Mouse (Mus musculus) kidney, adult 9 months (tissue): Measurements from ENCODE around the gene C2.
"Not testable (repeated sequence)": the region's sequence is repeated elsewhere in the genome, so short reads cannot be mapped to it uniquely, and the experiment has no call there.

Source experiments
- DNase-seq: peaks from one replicate; pipeline ENCODE4 v3.0.0; 2022

The C2 gene

DNA sequence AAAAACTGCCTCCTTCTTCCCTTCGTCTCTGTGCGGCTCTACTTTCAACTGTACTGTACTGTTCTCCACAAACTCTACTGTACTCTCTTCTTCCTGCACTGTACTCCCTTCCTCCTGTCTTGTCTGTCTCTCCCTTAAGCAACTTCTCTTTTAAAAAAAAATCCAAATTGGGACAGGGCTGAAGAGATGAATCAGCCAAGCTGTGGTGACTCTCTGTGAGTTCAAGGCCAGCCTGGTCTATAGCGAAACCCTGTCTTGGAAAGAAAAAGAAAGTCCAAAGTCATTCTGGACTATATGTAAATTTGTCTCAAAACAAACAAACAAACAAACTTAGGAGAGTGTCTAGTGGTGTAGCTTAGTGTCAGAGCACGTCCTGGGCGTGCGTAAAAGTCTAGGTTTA is 23.7 kb downstream of the C2 start:
- DNase-seq, result no peak

DNA sequence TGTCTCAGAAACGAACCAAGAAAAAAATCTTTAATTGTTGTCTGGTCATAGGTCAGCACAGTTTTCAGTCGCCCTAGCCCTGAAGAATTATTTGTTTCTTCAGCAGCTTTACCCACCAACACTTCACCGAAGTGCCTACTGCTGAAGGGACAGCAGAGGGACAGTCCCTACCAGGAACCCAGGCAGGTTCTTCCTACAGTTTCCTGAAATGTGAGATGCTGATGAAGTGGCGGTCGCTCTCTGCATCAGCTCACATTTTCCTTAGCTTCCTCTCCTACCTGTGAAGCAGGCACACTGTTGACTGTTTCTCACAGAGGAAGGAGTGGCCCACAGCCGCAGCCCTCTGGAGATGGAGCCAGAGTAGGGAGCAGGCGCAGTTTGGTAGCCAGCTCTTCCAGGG is 32.1 kb downstream of the C2 start:
- DNase-seq, result no peak

DNA sequence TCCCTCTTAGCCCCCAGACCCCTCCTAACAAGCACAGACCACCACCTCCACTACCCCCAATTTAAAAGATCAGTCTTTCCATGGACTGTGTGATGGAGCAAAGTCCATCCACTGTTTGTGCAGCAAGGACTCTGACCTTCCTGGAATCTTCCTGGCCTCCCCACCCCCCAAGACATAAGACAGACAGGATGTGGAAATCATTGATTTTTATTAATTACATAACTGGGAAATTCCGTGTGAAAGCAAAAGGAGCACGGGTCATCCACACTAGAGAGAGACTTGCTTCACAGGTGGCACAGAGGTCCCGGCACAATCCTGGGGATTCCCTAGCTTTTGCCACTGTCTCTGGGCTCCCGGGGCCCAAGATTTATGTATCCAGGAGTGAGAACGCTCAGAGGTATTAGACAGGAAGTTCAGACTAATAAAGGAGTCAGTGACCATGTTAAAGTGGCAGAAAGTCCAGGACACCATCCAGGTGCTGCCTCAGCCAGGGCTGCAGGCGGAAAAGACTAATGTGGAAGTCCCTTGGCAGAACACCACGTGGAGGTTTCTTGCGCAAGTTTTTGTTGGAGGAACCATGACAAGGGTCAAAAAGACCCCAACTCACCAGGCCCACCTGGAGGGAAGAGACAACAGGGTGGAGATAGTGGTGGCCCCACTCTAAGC is 35.5 kb downstream of the C2 start, which contains the start of gene Cfb:
Cfb (minus strand) TSS at position 103 of the 666 bp plus-strand sequence.
- DNase-seq, result peak; percentile 93

DNA sequence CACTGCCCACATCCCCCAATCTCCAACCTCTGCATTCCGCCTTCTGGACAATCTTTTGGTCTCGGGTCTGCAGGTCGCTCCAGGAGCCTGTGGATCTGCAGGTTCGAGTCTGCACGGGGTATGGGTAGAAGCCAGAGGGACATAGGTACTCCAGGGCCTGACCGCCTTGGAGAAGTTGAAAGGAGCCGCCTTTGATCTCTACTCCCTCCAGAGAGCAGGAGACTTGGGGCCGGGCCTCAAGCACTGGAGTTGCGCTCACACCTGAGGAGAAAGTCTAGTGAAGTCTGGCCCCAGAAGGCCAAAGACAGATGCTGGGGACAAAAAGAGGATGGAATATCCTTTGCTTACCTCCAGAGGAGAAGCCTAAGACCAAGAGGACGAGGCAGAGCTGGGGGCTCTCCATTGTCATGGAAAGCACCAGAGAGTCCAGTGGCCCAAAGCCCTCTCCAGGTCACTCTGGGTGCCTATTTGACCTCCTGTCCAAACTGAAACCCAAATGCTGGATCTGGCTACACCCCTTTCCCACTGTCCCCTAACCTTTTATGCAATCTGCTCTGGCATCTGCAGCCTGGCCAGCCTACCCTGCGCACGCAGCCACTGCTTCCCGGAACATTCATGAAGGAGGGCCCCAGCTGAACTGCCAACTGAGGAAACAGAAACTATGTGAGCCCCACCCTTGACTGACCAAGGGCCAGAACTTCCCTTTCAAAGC is 36.2 kb downstream of the C2 start:
- peak; percentile 88 for DNase-seq

DNA sequence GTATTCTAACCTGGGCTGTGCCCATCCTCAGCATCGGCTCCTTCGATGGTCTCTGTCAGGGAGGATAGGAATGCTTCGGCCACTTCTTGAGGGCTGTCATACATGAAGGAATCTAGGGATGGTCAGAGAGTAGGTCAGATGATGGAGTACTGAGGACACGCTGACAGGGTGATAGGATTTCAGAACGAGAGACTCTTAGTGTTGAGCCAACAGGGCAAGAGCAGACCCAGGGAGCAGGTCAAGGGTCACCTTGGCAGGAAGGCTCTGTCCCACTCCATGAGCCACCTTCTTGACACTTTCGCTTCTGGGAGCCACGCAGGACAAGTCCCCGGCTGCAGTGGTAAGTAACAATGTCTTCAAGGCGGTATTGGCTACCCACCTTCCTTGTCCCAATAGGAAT is 37.6 kb downstream of the C2 start:
- DNase-seq, result no peak

DNA sequence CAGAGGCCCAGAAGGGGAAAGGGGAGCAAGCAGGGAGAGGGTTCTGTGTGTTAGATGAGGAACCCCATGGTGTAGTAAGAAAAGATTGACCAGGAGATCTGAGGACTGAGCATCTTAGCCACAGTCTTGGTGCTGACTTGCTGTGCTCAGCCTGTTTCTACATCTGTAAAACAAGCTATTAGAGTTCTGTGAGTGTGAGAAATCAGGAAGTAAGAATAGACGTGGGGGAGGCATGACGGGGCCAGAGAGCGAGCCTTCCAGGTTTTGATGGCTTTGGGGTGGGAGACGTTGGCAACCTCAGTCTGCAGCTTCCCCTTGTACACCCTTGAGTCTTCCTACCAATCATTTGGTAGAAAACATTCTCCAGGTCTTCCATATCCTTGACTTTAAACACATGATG is 39.4 kb downstream of the C2 start:
- no peak for DNase-seq

DNA sequence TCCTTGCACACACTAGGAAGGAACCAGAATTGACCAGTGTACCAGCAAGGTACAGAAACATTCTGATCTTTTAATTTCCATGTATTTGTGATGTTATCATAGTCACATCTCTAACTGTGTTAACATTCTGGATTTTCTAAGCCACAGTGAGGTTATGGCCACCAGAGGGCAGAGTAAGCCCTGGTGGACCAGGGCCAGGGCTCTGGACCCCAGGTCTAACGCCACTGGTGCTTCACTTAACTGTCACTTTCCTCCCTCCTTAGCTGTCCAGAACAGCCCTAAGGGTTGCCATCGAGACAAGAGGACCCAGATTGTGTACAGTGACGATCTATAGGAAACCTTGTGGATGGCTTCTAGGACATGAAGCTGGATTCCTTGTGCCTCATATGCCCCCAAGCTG is 42.2 kb downstream of the C2 start:
- peak; percentile 62 for DNase-seq

DNA sequence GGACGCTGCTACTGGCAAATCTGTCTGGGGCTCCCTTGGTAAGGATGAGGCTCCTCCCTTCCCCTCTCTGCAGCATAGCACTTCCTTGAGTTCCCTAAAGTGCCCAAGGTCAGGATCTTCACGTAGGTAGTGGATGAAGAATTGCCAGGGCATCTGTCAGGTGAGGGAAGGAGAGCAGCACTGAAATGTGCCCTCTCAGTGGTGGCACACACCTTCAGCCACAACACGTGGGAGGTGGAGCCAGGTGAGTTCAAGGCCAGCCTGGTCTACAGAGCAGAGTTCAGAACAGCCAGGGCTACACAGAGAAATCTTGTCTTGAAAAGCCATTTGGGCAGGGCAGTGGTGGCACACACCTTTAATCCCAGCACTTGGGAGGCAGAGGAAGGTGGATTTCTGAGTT is 43.3 kb downstream of the C2 start:
- no peak for DNase-seq

DNA sequence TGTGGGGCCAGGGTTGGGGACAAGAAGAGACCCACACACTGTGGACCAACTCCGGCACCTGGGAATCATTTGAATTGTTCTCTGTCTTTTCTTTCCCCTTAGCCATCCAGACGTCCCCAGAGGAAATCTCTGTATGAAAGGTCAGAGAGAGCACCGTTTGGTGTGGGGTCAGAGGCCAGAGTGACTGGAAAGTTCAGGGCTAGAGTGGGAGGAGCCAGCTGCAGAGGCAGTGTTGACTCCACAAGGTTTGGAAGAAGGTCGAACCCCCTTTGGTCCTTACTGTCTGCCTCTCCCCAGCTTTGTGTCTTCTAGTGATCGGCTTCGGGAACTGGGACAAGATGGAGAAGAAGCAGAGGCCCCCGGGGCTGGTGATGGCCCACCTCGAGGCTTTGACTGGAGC is 44.6 kb downstream of the C2 start:
- no peak for DNase-seq

DNA sequence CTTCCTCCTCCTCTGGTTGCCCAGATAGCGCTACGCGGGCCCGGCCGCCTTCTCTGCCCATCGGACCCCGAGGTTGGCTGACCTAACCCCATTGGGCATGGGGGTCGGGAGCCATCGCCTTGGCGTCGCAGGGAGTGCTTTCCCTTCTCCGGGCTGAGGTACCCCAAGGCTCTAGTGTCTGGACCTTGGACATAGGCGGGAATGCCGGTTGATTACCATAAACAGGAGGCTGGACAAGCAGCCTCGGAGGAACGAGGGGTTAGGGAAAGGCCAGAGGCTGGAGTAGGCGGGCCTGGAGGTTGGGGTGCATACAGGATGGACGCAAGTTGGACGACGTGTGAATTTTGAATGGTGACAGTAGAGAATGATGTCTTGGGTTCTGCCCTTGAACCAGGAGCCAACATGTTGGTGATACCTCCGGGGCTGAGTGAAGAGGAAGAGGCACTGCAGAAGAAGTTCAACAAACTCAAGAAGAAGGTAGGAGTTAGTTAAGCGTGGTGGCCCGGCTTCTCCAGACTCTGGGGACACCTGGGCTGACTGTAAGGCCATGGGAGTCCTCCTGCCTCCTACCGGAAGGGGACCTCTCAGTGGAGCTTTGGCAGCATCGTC is 47.4 kb downstream of the C2 start:
- DNase-seq, result no peak

DNA sequence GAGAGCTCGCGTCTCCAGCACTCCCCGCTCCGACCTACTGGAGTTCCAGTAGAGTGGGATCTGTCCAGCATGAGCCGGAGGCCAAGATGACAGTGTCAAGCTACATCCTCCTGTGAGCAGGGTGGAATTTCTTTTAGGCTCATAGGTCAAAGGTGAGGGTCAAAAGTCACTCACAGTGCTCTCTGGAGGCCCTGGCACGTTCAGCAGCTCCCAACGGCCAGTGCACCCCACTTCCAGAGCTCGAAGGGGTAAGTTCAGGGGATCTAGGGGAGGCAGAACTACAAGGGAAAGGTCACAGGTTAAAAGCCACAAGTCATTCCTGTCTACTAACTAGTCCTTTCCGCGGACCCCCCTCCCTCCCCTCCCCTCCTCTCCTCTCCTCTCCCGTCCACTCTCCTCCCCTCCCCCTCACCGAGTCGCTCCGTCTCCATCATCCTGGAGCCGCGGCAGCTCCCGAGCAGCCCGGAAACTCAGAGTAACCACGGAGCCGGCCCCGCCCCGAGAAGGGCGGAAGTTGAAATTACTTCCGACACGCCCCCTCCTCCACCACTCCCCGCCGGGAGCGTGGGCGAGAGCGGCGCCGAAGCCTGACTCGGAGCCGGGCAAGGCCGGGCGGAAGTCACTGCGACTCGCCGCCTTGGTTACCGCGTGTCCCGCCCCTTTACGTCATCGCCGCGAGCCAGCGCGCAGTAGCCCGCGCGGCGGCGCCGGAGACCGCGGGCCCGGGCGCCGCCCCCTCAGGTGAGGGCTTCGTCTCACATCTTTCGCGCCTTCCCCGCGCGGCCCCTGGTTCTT is 48.1 kb downstream of the C2 start, which contains the start of the genes Skiv2l and Nelfe:
Skiv2l (minus strand) TSS at position 489 of the 795 bp plus-strand sequence.
Nelfe (plus strand) TSS at position 670 of the 795 bp plus-strand sequence.
- peak; percentile 98 for DNase-seq

DNA sequence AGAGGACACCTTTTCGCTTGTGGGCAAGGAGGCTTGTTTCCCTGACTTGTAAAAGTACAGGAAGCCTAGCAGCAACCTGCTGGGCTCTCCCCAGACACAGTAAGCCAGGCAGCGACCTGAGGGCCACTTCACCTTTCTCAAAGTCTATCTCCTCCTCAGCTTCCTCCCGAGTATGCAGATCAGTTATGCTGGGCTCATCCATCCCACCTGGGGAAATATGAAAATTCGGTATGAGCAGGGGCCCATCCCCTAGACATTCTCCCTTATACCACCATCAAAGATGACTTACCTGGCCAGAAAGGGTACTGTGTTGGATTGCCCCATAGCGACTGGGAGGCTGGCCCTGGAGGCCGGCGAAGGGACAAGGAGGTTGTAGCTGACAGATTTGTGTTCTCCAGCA is 50.5 kb downstream of the C2 start:
- DNase-seq, result no peak

DNA sequence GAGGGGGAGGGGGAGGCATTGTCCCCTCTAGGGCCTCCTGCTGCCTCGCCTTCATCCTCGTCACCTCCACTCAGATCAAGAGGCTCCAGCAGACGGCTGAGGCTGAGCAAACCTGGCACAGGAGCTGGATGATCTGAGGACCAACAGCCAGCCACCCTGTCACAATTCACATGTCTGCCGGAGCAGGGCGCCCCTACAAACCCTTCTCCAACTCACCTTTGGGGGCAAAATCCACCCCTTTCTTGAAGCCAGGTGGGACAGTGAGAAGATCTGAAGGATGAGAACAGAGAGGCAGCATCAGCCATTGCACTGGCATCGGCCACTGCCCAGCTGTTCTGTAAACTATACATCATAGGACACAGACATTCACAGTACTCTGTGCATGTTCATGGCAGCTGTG is 50.9 kb downstream of the C2 start:
- DNase-seq, result no peak

DNA sequence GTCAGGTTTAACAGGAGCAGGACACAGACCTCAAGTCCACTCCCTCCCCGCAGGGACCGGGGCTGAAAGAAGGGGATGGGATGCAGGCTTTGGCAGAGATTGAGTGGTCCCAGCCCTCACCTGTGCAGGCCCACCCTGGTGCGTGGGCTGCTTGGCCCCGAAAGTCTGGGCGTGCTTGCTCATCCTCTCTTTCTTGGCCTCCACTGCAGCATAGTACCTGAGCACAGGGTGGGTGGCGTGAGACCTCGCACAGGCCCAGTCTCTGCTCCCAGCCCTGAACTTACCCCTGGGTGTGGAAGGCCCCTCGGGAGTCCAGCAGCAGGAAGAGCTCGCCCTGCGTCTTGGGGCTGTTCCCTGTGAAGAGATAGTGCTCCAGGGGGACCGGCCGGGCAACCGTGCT is 53.2 kb downstream of the C2 start:
- DNase-seq, result no peak

DNA sequence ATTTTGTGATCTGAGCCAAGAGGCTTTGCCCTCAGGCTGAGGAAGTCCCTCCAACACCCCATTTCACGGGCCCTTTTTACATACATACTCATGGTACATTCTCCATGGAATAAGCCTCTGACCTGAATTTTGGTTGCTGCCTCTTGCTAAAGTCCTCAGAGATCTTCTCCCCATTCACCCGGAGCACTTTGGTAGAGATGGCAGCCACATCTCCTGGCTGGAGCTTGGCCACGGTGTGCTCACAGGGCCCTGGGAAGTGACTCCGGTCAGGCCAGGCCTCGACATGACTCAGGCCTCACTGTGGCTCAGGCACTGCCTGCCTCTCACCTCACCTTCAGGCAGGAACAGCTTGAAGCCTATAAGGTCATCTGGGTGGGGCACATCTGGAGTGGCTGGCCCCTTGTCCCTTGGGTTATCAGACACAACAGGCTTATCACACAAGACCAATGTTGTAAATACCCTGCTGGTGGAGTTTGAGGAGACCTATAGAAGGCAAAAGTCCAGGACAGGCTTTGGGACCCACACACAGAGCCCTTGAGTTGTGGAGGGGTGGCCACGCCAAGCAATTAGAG is 57.2 kb downstream of the C2 start:
- DNase-seq, result no peak

DNA sequence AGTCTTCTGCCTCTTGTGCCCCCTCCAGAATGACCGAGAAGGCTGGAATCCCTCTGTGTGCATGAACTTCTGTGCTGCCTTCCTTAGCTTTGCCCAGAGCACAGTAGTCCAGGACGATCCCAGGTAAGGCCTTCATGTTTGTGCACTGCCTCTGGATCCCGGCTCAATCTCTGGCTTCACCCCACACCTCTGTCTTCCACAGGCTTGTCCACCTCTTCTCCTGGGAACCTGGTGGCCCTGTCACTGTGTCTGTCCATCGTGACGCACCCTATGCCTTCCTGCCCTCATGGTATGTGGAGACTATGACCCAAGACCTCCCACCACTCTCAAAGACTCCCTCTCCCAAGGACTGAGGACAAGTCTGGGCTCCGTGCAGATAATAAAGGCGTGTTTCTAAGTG is 59.3 kb downstream of the C2 start:
- no peak for DNase-seq

DNA sequence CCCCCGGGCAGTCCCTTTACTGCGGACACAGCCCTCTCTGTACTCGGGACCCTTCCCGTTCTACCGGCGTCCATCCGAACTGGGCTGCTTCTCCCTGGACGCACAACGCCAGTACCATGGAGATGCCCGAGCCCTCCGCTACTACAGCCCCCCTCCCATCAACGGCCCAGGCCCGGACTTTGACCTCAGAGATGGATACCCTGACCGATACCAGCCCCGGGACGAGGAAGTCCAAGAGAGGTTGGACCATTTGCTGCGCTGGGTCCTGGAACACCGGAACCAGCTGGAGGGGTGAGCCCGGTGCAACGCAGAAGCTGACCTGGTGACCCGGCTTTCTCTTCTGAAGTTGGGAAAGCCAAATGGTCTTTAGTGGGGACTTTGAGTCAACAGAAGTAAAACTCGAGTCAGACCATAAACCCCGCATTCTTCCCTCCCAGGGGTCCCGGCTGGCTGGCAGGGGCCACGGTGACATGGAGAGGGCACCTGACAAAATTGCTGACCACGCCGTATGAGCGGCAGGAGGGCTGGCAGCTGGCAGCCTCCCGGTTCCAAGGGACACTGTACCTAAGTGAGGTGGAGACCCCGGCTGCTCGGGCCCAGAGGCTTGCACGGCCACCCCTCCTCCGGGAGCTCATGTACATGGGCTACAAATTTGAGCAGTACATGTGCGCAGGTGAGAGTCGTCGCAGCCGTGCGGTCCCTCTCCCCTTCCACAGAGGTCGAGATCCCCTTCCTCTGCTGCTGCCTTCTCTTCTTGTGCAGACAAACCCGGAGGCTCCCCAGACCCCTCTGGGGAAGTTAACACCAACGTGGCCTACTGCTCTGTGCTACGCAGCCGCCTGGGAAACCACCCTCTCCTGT is 60.4 kb downstream of the C2 start:
- DNase-seq, result no peak

DNA sequence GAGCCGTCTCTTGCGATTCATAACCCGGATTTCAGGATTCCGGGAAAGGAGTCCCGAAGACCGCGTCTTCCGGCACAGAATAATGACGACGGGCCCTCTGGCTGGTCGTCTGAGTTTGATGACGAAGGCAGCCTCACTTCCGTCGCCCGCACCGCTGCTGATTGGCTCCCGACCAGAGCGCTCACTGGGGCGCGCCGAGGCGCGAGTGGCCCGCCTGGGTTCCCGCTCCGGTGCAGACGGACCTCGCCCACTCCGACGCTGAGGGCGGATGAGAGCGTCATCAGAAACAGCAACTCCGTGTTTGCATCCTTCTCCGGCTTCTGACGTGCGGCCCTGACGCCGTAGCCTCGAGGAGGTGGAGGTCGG is 61.2 kb downstream of the C2 start, which contains the start of the genes Stk19 and Dxo:
Stk19 (minus strand) TSS at position 90 of the 366 bp plus-strand sequence.
Dxo (plus strand) TSS at position 164 of the 366 bp plus-strand sequence.
- DNase-seq, result peak; percentile 96

DNA sequence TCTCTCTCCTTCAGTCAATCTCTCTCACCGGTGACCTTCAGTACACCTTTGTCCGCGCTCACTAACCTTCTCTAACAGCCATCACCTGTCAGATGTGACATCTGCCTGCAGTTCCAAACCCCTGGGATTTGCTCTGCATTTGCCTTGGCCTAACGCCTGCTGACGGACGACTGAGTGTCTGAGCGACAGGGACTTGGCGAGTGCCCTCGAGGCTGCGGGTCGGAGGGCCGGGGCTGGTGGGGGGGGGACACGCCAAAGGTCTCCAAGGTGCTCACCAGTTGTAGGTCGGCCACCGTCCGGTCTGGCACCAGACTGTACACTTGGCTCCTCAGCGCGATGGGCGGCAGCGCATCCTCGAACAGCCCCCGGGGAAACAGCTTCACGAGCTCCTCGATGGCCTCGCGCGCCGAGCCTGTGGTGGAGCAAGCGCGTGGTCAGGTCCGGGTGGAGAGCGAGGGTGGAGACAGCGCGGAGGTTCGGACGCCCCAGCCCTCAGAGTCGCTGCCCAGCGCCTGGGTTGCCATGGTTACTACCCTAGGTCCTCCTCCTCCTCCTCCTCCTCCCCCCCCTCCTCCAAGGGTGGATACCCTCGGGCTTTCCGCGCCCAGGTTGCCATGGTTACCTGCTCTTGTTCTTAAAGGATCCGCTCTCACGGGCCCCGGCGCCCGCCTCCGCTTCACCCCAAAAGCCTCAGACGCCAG is 61.8 kb downstream of the C2 start:
- no peak for DNase-seq

DNA sequence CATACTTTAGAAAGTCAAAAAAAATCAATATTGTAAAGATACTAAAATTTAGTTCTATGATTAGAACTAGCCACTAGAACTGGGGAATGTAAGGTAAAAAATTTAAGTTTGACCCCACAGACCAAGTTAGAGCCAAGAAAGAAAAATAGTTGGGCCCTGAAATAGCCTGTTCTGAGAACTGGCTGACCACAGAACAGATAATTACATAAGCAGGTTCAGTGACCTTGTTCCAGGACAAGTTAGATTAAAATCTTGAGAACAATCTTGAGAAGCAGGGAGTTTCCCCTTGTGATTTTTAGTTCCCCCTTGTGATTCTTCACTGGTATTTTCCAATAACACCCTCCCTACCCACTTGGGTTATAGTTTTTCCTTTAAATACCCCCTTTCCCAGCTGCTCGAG is 67.3 kb downstream of the C2 start:
- not testable (repeated sequence) for DNase-seq

DNA sequence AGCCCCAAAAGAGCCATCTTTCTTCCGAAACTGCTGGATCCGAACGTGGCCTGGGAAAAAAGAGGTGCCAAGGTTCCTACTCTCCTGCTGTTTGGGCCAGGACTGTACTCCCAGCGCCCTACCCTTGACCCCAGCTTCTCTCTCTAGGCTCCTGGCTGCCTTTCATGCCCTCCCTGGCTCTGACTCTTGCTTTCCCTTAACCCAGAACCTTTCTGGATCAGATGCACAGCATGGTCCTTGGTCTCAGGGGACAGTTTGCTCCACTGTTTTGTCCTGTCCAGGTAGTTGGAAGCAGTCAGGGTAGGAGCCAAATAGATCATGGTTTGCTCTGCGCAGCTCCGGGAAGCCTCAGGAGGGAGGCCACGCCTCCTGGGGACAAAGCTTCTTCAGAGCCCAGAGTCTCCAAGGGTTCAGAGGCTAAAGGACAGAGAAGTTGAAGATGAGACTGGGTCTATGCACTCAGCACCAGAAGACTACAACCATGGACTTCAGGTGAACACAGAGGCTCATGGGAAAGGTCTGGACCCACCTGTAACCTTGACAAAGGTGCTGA is 83.2 kb downstream of the C2 start:
- peak; percentile 51 for DNase-seq
